Mouse (Mus musculus) hindbrain, embryonic 11.5 days (tissue): ENCODE measurements at regions not wholly inside any gene's neighbourhood (a gene's known extent, or its start where the extent isn't known, plus 50 kb on each side); places are given as distances from the start of the nearest gene placed in this dataset.

Experiments used
- ATAC-seq: fragments of 200-750 bp; cut with Nextera tagmentation; 2 replicates; pipeline ENCODE4 v1.8.0; 2017; ENCODE audit warnings: mild to moderate bottlenecking, moderate TSS enrichment, moderate library complexity; ENCODE audit not compliant: low FRiP score
- DNase-seq: peaks from one replicate; pipeline ENCODE4 v3.0.0-alpha.2; 2015; ENCODE audit warnings: low spot score
- H3K27ac ChIP-seq: fragments of 300-500 bp; sonication (generic); 2 replicates; pipeline ENCODE4 v1.5.1; 2014; ENCODE audit warnings: mild to moderate bottlenecking, low read depth, low read length
- H3K27me3 ChIP-seq: fragments of 300-500 bp; sonication (generic); 2 replicates; pipeline ENCODE4 v1.6.1; 2014; ENCODE audit warnings: mild to moderate bottlenecking, low read length, moderate library complexity, mixed read lengths; ENCODE audit not compliant: control insufficient read depth, insufficient read depth
- H3K36me3 ChIP-seq: fragments of 300-500 bp; sonication (generic); 2 replicates; pipeline ENCODE4 v1.6.1; 2014; ENCODE audit warnings: mild to moderate bottlenecking, low read length, moderate library complexity, mixed read lengths; ENCODE audit not compliant: control insufficient read depth, insufficient read depth
- H3K4me1 ChIP-seq: fragments of 300-500 bp; sonication (generic); replicated peaks from 2 replicates; pipeline ENCODE4 v1.6.1; 2014; ENCODE audit warnings: low read length, mixed read lengths; ENCODE audit not compliant: control insufficient read depth, insufficient read depth
- H3K4me2 ChIP-seq: fragments of 300-500 bp; sonication (generic); replicated peaks from 2 replicates; pipeline ENCODE4 v1.6.1; 2014; ENCODE audit warnings: mild to moderate bottlenecking, low read depth, low read length
- H3K4me3 ChIP-seq: fragments of 300-500 bp; sonication (generic); 2 replicates; pipeline ENCODE4 v1.5.1; 2014; ENCODE audit warnings: low read depth, low read length
- H3K9ac ChIP-seq: fragments of 300-500 bp; sonication (generic); 2 replicates; pipeline ENCODE4 v1.6.1; 2014; ENCODE audit warnings: low read depth, low read length
- H3K9me3 ChIP-seq: fragments of 300-500 bp; sonication (generic); 2 replicates; pipeline ENCODE4 v1.6.1; 2016; ENCODE audit warnings: low read length; ENCODE audit not compliant: control insufficient read depth
- WGBS: fragments of 180-500 bp; shearing (Covaris S2); extraction: QIAGEN DNeasy Blood & Tissue Kit; methylation state at CpG from one replicate; pipeline ENCODE4 v1.1.7; 2014; 5-methylcytosine and 5-hydroxymethylcytosine counted together

DNA sequence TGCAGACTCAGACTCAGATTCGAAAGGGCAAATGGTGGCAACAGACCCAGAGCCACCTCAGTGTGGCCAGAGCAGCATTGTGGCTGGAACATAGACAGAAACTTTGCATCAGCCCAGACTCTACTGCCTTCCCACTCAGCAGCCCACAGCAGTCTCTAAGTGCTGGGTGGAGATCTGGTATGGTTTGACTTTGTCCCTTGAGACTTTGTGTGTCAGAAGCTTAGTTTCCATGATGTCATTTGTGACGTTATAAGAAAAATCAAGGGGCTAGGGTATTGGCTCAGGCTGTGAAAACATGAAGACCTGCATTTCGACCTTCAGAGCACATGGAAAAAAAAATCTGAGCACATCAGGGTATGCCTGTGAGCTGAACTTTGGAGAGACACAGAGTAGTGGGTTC lies 56.2 kb upstream of the Rbpj start:
- DNase-seq, result no peak
- WGBS, result 77% methylated on average over 3 of the region's 3 CpGs
- Histone ChIP-seq H3K27me3 (no peaks in the 10 kb centered on the region), H3K4me1 (no peaks in the 10 kb centered on the region), H3K36me3 (no peaks in the 10 kb centered on the region), H3K4me2 (no peak overlapping the region), H3K9me3 (no peaks in the 10 kb centered on the region), H3K27ac (no peak overlapping the region), H3K4me3 (no peak overlapping the region), H3K9ac (no peak overlapping the region)
- ATAC-seq, result no peak

DNA sequence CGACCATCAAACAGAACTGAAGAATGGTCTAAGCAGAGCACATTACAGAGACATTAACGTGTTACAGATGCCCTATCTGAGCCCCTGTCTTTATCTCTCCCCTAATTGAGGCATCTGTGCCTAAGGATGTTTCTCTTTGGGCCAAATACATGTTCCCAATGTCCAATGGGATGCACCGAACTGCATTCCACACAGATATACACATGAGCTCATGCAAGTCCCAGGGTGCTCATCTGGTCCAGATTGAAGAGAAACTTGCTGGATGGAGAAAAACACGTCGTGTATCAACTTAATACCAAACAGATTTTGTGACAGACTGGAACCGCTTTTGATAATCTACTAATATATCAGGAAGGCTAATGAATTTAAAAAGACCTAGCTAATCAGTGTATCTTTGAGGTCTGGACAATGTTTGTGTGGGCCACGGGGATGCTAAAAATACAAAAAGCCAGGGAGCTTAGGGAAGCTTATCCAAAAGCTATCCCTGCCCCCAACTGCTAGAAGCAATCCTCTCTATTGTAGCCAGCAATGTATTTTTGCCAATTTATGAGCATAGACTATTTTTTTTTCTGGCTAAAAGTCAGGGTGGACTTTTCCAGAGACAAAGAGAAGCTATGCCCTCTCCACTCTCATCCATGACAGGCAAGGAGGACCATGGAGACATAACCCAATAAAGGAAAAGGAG lies 53.4 kb upstream of the Rbpj start:
- H3K4me3 ChIP-seq, result no peak overlapping the region
- H3K9ac ChIP-seq, result no peak overlapping the region
- H3K27me3 ChIP-seq, result no peaks in the 10 kb centered on the region
- H3K27ac ChIP-seq, result no peak overlapping the region
- DNase-seq, result no peak
- no peak for ATAC-seq
- 82% methylated on average over 7 of the region's 7 CpGs for WGBS
- H3K9me3 ChIP-seq, result no peaks in the 10 kb centered on the region
- no peak overlapping the region for H3K4me2 ChIP-seq
- H3K36me3 ChIP-seq, result no peaks in the 10 kb centered on the region
- no peaks in the 10 kb centered on the region for H3K4me1 ChIP-seq

- Histone ChIP-seq H3K4me2 (no peak overlapping the region), H3K4me3 (no peak overlapping the region), H3K36me3 (no peaks in the 10 kb centered on the region), H3K27me3 (no peaks in the 10 kb centered on the region), H3K4me1 (no peaks in the 10 kb centered on the region), H3K9ac (no peak overlapping the region), H3K9me3 (no peaks in the 10 kb centered on the region), H3K27ac (no peak overlapping the region)
- no peak for ATAC-seq
- DNase-seq, result no peak
- 81% methylated on average over 3 of the region's 3 CpGs for WGBS
These were observed 52.3 kb upstream of the Rbpj start for GRCm38 (mm10) chr5:53413677-53414076.

- 91% methylated on average over 2 of the region's 2 CpGs for WGBS
- Histone ChIP-seq H3K4me2 (no peak overlapping the region), H3K36me3 (no peaks in the 10 kb centered on the region), H3K9ac (no peak overlapping the region), H3K9me3 (no peaks in the 10 kb centered on the region), H3K27me3 (no peaks in the 10 kb centered on the region), H3K4me1 (no peaks in the 10 kb centered on the region), H3K4me3 (no peak overlapping the region), H3K27ac (no peak overlapping the region)
- DNase-seq, result no peak
- no peak for ATAC-seq
These were observed 50.5 kb upstream of the Rbpj start for GRCm38 (mm10) chr5:53415472-53415871.
